ENCODE assay signal across 8 mouse cellular contexts in the genomic region with DNA sequence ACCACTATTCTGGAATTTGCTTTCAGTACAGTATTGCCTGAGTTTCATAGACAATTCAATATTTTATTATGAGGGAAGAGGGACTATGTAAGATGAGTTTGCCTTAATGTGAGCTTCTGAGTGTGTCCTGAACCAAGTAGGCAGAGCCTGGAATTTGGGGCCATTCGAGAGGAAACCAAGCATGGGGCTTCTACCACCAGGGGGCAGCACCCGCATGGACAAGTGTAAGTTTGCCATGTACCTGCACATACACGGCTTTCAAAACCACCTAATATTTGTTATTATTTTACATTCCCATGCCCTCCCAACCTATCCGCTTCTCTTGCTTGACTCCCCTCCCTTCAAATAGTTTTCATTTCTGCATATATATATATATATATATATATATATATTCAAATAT. TPM values are rescaled to one million over a fixed set of nuclear protein-coding genes. Genes with fewer than 3 reads are reported as not detected.
DNase-seq lines count a peak whose midpoint lies in the region.

No protein-coding gene starts in this region.

- DNase-seq in CD4-positive helper T cell, adult 2 months (ENCODE audit: low read depth, low spot score), result peak; percentile 70
- DNase-seq in adrenal gland, adult 18-20 months (ENCODE audit: low spot score in 2 of 2), result peak; percentile 87 to 90
- DNase-seq in embryo, embryonic 11 days, result peak; percentile 84
- peak; percentile 25 to 61 for DNase-seq in heart, adult 9 months (ENCODE audit: low spot score in 2 of 2)
- DNase-seq in layer of hippocampus, adult 9-11 months, result peak; percentile 48
- peak; percentile 68 to 84 for DNase-seq in lung, postnatal 4 days
- peak; percentile 44 to 56 for DNase-seq in right cerebral cortex, postnatal 36 days (ENCODE audit: low spot score in 2 of 2)
- DNase-seq in urinary bladder, postnatal 25 days (ENCODE audit: low spot score), result peak; percentile 94

RNA-seq across cellular contexts. Expression of gene A430078G23Rik, which starts 4.8 kb away (rescaled TPM):
- under 1 TPM in 1 of 2 experiments, not detected in 1; 0.38 TPM for total RNA-seq in adrenal gland, adult 18-20 months (2021)

RNA-seq across cellular contexts. Expression of gene Arhgef18, which starts 34.7 kb away (rescaled TPM):
- total RNA-seq in adrenal gland, adult 18-20 months (2021), result 10 to 100 TPM; 31.0 to 34.2 TPM

Comparison
In these comparisons a context has a peak if more than half of its experiments do, and no peak if none do; other contexts are left out.
1. Peak in every context shown above with its lines: DNase-seq.
2. DNase-seq: peak in every context shown above with its lines; median percentile 94 in urinary bladder, postnatal 25 days; 88 in adrenal gland, adult 18-20 months; 84 in embryo, embryonic 11 days; 76 in lung, postnatal 4 days; 70 in CD4-positive helper T cell, adult 2 months; 50 in right cerebral cortex, postnatal 36 days; 48 in layer of hippocampus, adult 9-11 months; 43 in heart, adult 9 months.